Mouse (Mus musculus) ES-Bruce4 (cell line): Measurements from ENCODE around the gene Abcc4. TPM values are rescaled to one million over a fixed set of nuclear protein-coding genes. Genes with fewer than 3 reads are reported as not detected.

Experiments used
- H3K27ac ChIP-seq: 2 replicates; pipeline ENCODE4 v1.5.1; 2012; ENCODE audit warnings: low read length, inconsistent platforms; ENCODE audit not compliant: insufficient read depth
- H3K27me3 ChIP-seq: 2 replicates; pipeline ENCODE4 v1.6.1; 2012; ENCODE audit warnings: mild to moderate bottlenecking, low read length, inconsistent platforms; ENCODE audit not compliant: control insufficient read depth, poor library complexity, insufficient read depth, severe bottlenecking
- H3K36me3 ChIP-seq: 2 replicates; pipeline ENCODE4 v1.6.1; 2012; ENCODE audit warnings: inconsistent platforms, mild to moderate bottlenecking, low read length, moderate library complexity; ENCODE audit not compliant: control insufficient read depth, poor library complexity, insufficient read depth, severe bottlenecking
- H3K4me1 ChIP-seq: one replicate; pipeline ENCODE4 v1.8.1; 2011; ENCODE audit warnings: low read length; ENCODE audit not compliant: control insufficient read depth, insufficient read depth
- H3K4me3 ChIP-seq: 2 replicates; pipeline ENCODE4 v1.5.1; 2011; ENCODE audit warnings: low read depth, mild to moderate bottlenecking, low read length
- H3K9ac ChIP-seq: 2 replicates; pipeline ENCODE4 v1.6.1; 2012; ENCODE audit warnings: low read depth, mild to moderate bottlenecking, inconsistent platforms; ENCODE audit not compliant: poor library complexity, severe bottlenecking
- H3K9me3 ChIP-seq: replicated peaks from 2 replicates; pipeline ENCODE4 v1.6.1; 2012; ENCODE audit warnings: mild to moderate bottlenecking, low read length, inconsistent platforms; ENCODE audit not compliant: control insufficient read depth, poor library complexity, insufficient read depth, severe bottlenecking
- CTCF ChIP-seq: IDR thresholded peaks from one replicate; pipeline ENCODE4 v1.8.1; 2011; ENCODE audit warnings: low read depth, low read length
- EP300 ChIP-seq: IDR thresholded peaks from 2 replicates; pipeline ENCODE4 v1.6.1; 2011; ENCODE audit warnings: low read depth, low read length; ENCODE audit not compliant: insufficient read depth
- POLR2A ChIP-seq: IDR thresholded peaks from one replicate; pipeline ENCODE4 v1.8.1; 2011; ENCODE audit warnings: low read length; ENCODE audit not compliant: insufficient read depth
- polyA plus RNA-seq: library from polyadenylated mRNA; stranded (reverse); fragments of >200 nt; gene quantifications from 2 replicates; pipeline ENCODE4 v1.2.4, GENCODE M21; 2011; ENCODE audit warnings: low read depth; ENCODE audit not compliant: missing spikeins, insufficient read depth, insufficient read length

Abcc4 gene
- polyA plus RNA-seq, 1 experiment, result 32.2 TPM

GRCm38 (mm10) chr14:118708126-118708525 lies 2.1 kb upstream of the Abcc4 start:
- H3K27me3 ChIP-seq, result no peaks in the 10 kb centered on the region
- H3K4me1 ChIP-seq, result peaks cover 3% of the 10 kb centered on the region
- TF ChIP-seq EP300, result no peak
- no peak for TF ChIP-seq CTCF
- no peak for TF ChIP-seq POLR2A
- H3K36me3 ChIP-seq, result no peaks in the 10 kb centered on the region; the same call in 1 of the 2 replicates
- H3K4me3 ChIP-seq, result no peak overlapping the region
- H3K9ac ChIP-seq, result peak overlapping the region; percentile 28; the same call in 1 of the 2 replicates
- H3K27ac ChIP-seq, result peak overlapping the region; percentile 9; the same call in 1 of the 2 replicates
- H3K9me3 ChIP-seq, result no peaks in the 10 kb centered on the region

- peaks cover 2% of the 10 kb centered on the region; the same call in 1 of the 2 replicates for H3K36me3 ChIP-seq
- H3K9me3 ChIP-seq, result no peaks in the 10 kb centered on the region
- peak overlapping the region; percentile 76 for H3K9ac ChIP-seq
- peak overlapping the region; percentile 97 for H3K4me3 ChIP-seq
- TF ChIP-seq CTCF (no peak), POLR2A (no peak), EP300 (no peak)
- peak overlapping the region; percentile 32; the same call in 1 of the 2 replicates for H3K27ac ChIP-seq
- no peaks in the 10 kb centered on the region for H3K27me3 ChIP-seq
- peaks cover 3% of the 10 kb centered on the region for H3K4me1 ChIP-seq
These were observed 943 bp upstream of the Abcc4 start for GRCm38 (mm10) chr14:118706962-118707361.

- Histone ChIP-seq H3K9me3 (no peaks in the 10 kb centered on the region), H3K9ac (peak overlapping the region; percentile 76), H3K4me3 (peak overlapping the region; percentile 97), H3K27ac (no peak overlapping the region), H3K36me3 (peaks cover 2% of the 10 kb centered on the region; the same call in 1 of the 2 replicates), H3K4me1 (peaks cover 4% of the 10 kb centered on the region), H3K27me3 (no peaks in the 10 kb centered on the region)
- TF ChIP-seq EP300 (no peak), CTCF (no peak), POLR2A (no peak)
These were observed 583 bp downstream of the Abcc4 start for GRCm38 (mm10) chr14:118705465-118705807.

GRCm38 (mm10) chr14:118703363-118703762 lies 2.7 kb downstream of the Abcc4 start:
- Histone ChIP-seq H3K9me3 (no peaks in the 10 kb centered on the region), H3K36me3 (peaks cover 2% of the 10 kb centered on the region; the same call in 1 of the 2 replicates), H3K4me3 (no peak overlapping the region; the same call in 1 of the 2 replicates), H3K27me3 (no peaks in the 10 kb centered on the region), H3K27ac (no peak overlapping the region), H3K9ac (no peak overlapping the region), H3K4me1 (peaks cover 4% of the 10 kb centered on the region)
- no peak for TF ChIP-seq EP300
- TF ChIP-seq CTCF, result no peak
- no peak for TF ChIP-seq POLR2A

- Histone ChIP-seq H3K27ac (no peak overlapping the region), H3K4me3 (no peak overlapping the region), H3K27me3 (no peaks in the 10 kb centered on the region), H3K36me3 (peaks cover 2% of the 10 kb centered on the region; the same call in 1 of the 2 replicates), H3K4me1 (peaks cover 4% of the 10 kb centered on the region), H3K9me3 (no peaks in the 10 kb centered on the region), H3K9ac (no peak overlapping the region)
- TF ChIP-seq CTCF, result peak; percentile 29
- 0 out of 2 replicates have a peak, but pooled peaks have one; percentile 26 for TF ChIP-seq EP300
- no peak for TF ChIP-seq POLR2A
These were observed 3.9 kb downstream of the Abcc4 start for GRCm38 (mm10) chr14:118701991-118702608.

GRCm38 (mm10) chr14:118700576-118700975 lies 5.4 kb downstream of the Abcc4 start:
- TF ChIP-seq POLR2A, result no peak
- TF ChIP-seq EP300, result no peak
- TF ChIP-seq CTCF, result no peak
- no peak overlapping the region for H3K9ac ChIP-seq
- peak overlapping the region; percentile 66 for H3K27ac ChIP-seq
- no peak overlapping the region for H3K4me3 ChIP-seq
- peaks cover 2% of the 10 kb centered on the region; the same call in 1 of the 2 replicates for H3K36me3 ChIP-seq
- no peaks in the 10 kb centered on the region for H3K9me3 ChIP-seq
- H3K4me1 ChIP-seq, result peaks cover 5% of the 10 kb centered on the region
- H3K27me3 ChIP-seq, result no peaks in the 10 kb centered on the region
